Mouse (Mus musculus) adrenal gland (tissue): ENCODE measurements around the gene Tmem106c.

Source experiments
- intact Hi-C: fragments of 180-260 bp; cut with DNase I; formaldehyde crosslinking; loops from one replicate; pipeline ENCODE4 v1.15.1; 2025

The Tmem106c gene

GRCm38 (mm10) chr15:97952137-97952888 lies 11.7 kb upstream of the Tmem106c start:
- intact Hi-C loops = loop anchor here (5.0 to 10.0 kb wide), 4 partner anchors 80 to 240 kb away; no protein-coding TSS in a partner anchor

- intact Hi-C loops = loop anchor here (5.0 to 10.0 kb wide), 4 partner anchors 81 to 241 kb away; no protein-coding TSS in a partner anchor
Measured at GRCm38 (mm10) chr15:97952889-97953189, 11.2 kb upstream of the Tmem106c start.

GRCm38 (mm10) chr15:97954671-97955070 lies 9.3 kb upstream of the Tmem106c start:
- intact Hi-C loops = loop anchor here (5.0 to 10.0 kb wide), 4 partner anchors 82 to 242 kb away; no protein-coding TSS in a partner anchor

GRCm38 (mm10) chr15:97955286-97955685 lies 8.7 kb upstream of the Tmem106c start:
- intact Hi-C loops = loop anchor here (10.0 kb wide), 1 partner anchor 170 kb away; no protein-coding TSS in a partner anchor

- intact Hi-C loops = loop anchor here (10.0 kb wide), 1 partner anchor 171 kb away; no protein-coding TSS in a partner anchor
Measured at GRCm38 (mm10) chr15:97955742-97956141, 8.3 kb upstream of the Tmem106c start.

GRCm38 (mm10) chr15:97956416-97956815 lies 7.6 kb upstream of the Tmem106c start:
- intact Hi-C loops = loop anchor here (10.0 kb wide), 1 partner anchor 172 kb away; no protein-coding TSS in a partner anchor

- intact Hi-C loops = no loop called here
Measured at GRCm38 (mm10) chr15:97963329-97963988, 541 bp upstream of the Tmem106c start.

- intact Hi-C loops = no loop called here
Measured at GRCm38 (mm10) chr15:97964836-97965187, 812 bp downstream of the Tmem106c start.

- intact Hi-C loops = no loop called here
Measured at GRCm38 (mm10) chr15:97965311-97966045, 1.5 kb downstream of the Tmem106c start.

- intact Hi-C loops = no loop called here
Measured at GRCm38 (mm10) chr15:97970299-97970698, 6.3 kb downstream of the Tmem106c start.

- intact Hi-C loops = no loop called here
Measured at GRCm38 (mm10) chr15:97972580-97972979, 8.6 kb downstream of the Tmem106c start.

- intact Hi-C loops = no loop called here
Measured at GRCm38 (mm10) chr15:97973248-97974005, 9.4 kb downstream of the Tmem106c start.

GRCm38 (mm10) chr15:97981560-97981959 lies 17.6 kb downstream of the Tmem106c start:
- intact Hi-C loops = no loop called here

- intact Hi-C loops = no loop called here
Measured at GRCm38 (mm10) chr15:97989544-97989943, 25.5 kb downstream of the Tmem106c start.

GRCm38 (mm10) chr15:97990124-97990523 lies 26.1 kb downstream of the Tmem106c start:
- intact Hi-C loops = no loop called here

- intact Hi-C loops = no loop called here
Measured at GRCm38 (mm10) chr15:97990721-97991120, 26.7 kb downstream of the Tmem106c start.

- intact Hi-C loops = no loop called here
Measured at GRCm38 (mm10) chr15:97991285-97991895, 27.4 kb downstream of the Tmem106c start.

GRCm38 (mm10) chr15:97992027-97992711 lies 28.2 kb downstream of the Tmem106c start:
- intact Hi-C loops = no loop called here

- intact Hi-C loops = no loop called here
Measured at GRCm38 (mm10) chr15:97992712-97993286, 28.8 kb downstream of the Tmem106c start.
